Mouse (Mus musculus) liver, postnatal 0 days (tissue): ENCODE measurements around the gene Mybpc3.

Experiments used
- CTCF ChIP-seq: sonication (generic); IDR thresholded peaks from 2 replicates; pipeline ENCODE4 v1.5.1; 2016; ENCODE audit warnings: antibody characterized with exemption, low read depth
- EP300 ChIP-seq: IDR thresholded peaks from 2 replicates; pipeline ENCODE4 v1.6.1; 2016; ENCODE audit warnings: antibody characterized with exemption, low read depth, mild to moderate bottlenecking

- TF ChIP-seq CTCF (no peak), EP300 (no peak)
Observed at GRCm38 (mm10) chr2:91120261-91120671, 2.3 kb downstream of the Mybpc3 start.
